Mouse (Mus musculus): Measurements from ENCODE around the gene Dennd2a.
A peak's percentile ranks its signal among the peaks of the same experiment; 100 is the strongest.
"Not testable (repeated sequence)": the region's sequence is repeated elsewhere in the genome, so short reads cannot be mapped to it uniquely, and the experiment has no call there.

Gene Dennd2a

GRCm38 (mm10) chr6:39419851-39420721 lies 137.6 kb downstream of the Dennd2a start, which contains the start of gene Mkrn1:
TSS of gene Mkrn1 (minus strand) at chr6:39420462.
- DNase-seq (ENCODE audit: low spot score) = peak; percentile 54

- no peak for DNase-seq (ENCODE audit: low spot score)
Measured at GRCm38 (mm10) chr6:39419386-39419850, 138.2 kb downstream of the Dennd2a start.

- DNase-seq (ENCODE audit: low spot score) = not testable (repeated sequence)
Measured at GRCm38 (mm10) chr6:39416654-39417053, 141.0 kb downstream of the Dennd2a start.

- DNase-seq (ENCODE audit: low spot score) = no peak
Measured at GRCm38 (mm10) chr6:39415762-39416161, 141.9 kb downstream of the Dennd2a start.

GRCm38 (mm10) chr6:39414106-39414505 lies 143.6 kb downstream of the Dennd2a start:
- no peak for DNase-seq (ENCODE audit: low spot score)
